Mouse (Mus musculus) left cerebral cortex, adult 8-10 months (tissue): ENCODE measurements around the gene Olfr325. TPM values are rescaled to one million over a fixed set of nuclear protein-coding genes. Genes with fewer than 3 reads are reported as not detected.

Experiments used
- DNase-seq, 2 experiments: peaks; one replicate each; pipeline ENCODE4 v3.0.0; 2022; ENCODE audit warnings: low spot score in 2 of 2
- total RNA-seq, 4 experiments: library from RNA; stranded (reverse); gene quantifications; 2 replicates each; pipeline ENCODE4 v1.2.4; 2022

Gene Olfr325
- total RNA-seq, 4 experiments from 2014 or later: not detected

DNA sequence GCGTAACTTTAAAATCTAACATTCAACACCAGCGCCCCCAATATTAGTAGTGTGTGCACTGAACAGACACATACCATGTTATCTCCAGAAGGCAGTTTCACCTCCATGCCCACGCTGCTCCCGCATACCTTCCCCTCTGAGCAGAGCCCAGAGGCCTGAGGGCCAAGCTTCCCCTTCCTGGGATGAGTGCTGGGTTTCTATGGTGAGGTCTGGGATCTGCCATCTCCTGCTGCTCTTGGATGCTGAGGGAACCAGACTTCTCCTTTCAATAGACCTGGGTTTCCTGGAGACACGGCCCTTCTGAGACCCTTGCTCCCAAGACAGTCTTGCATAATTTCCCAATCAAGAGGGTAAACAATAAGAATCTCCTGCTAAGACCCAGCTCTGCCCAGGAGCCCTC is 52.9 kb downstream of the Olfr325 start, which contains the start of gene Olfr323:
Gene Olfr323 (minus strand): TSS at position 101 of the 400 bp plus-strand sequence.
- DNase-seq: no peak

Other genes with a start within 250 kb of the Olfr325 start
- gene Zfp672, start 247.4 kb upstream of the Olfr325 start, total RNA-seq: 10 to 100 TPM; 41.1 to 48.4 (median 45.4) TPM
- gene Sh3bp5l, start 247.0 kb upstream of the Olfr325 start, total RNA-seq: 10 to 100 TPM; 41.8 to 49.8 (median 44.4) TPM
- not detected for gene Lypd8, start 198.7 kb upstream of the Olfr325 start, total RNA-seq
- not detected for gene 1810065E05Rik, start 156.6 kb upstream of the Olfr325 start, total RNA-seq
- not detected for gene Gm12253, start 145.2 kb upstream of the Olfr325 start, total RNA-seq
- not detected for gene Lypd9, start 124.8 kb upstream of the Olfr325 start, total RNA-seq
- gene Olfr30, start 115.5 kb upstream of the Olfr325 start, total RNA-seq: not detected
- not detected for gene Olfr332, start 85.2 kb upstream of the Olfr325 start, total RNA-seq
- not detected for gene Olfr331, start 75.2 kb upstream of the Olfr325 start, total RNA-seq
- gene Olfr330, start 42.9 kb upstream of the Olfr325 start, total RNA-seq: not detected
- gene Olfr329-ps, start 31.3 kb upstream of the Olfr325 start, total RNA-seq: not detected
- under 1 TPM in 3 of 4 experiments, not detected in 1; 0.14 to 0.25 (median 0.17) TPM for gene Olfr328, start 22.1 kb upstream of the Olfr325 start, total RNA-seq
- gene Olfr224, start 7.2 kb upstream of the Olfr325 start, total RNA-seq: not detected
- gene Olfr324, start 17.4 kb downstream of the Olfr325 start, total RNA-seq: not detected
- not detected for gene 2210407C18Rik, start 38.3 kb downstream of the Olfr325 start, total RNA-seq
- gene Olfr323, start 52.8 kb downstream of the Olfr325 start, total RNA-seq: not detected
- gene Trim58, start 62.7 kb downstream of the Olfr325 start, total RNA-seq: not detected
- gene Olfr322, start 81.1 kb downstream of the Olfr325 start, total RNA-seq: not detected
- gene Olfr320, start 103.4 kb downstream of the Olfr325 start, total RNA-seq: not detected
- not detected for gene Olfr319, start 121.4 kb downstream of the Olfr325 start, total RNA-seq
- gene Olfr318, start 146.3 kb downstream of the Olfr325 start, total RNA-seq: under 1 TPM in 3 of 4 experiments, not detected in 1; 0.09 to 0.13 (median 0.11) TPM
- under 1 TPM in 2 of 4 experiments, not detected in 2; 0.35 to 0.44 TPM for gene Olfr317, start 161.5 kb downstream of the Olfr325 start, total RNA-seq
- 1 to 10 TPM; 1.3 to 2.0 (median 1.7) TPM for gene Olfr316, start 175.0 kb downstream of the Olfr325 start, total RNA-seq
- not detected for gene Olfr315, start 195.5 kb downstream of the Olfr325 start, total RNA-seq
- gene Olfr314, start 205.2 kb downstream of the Olfr325 start, total RNA-seq: not detected
- 1 to 10 TPM; 1.1 to 3.5 (median 1.6) TPM for gene Fam183b, start 224.2 kb downstream of the Olfr325 start, total RNA-seq
- not detected for gene Olfr313, start 237.3 kb downstream of the Olfr325 start, total RNA-seq